Mouse (Mus musculus) heart, postnatal 0 days (tissue): Measurements from ENCODE around the gene Pfas. TPM values are rescaled to one million over a fixed set of nuclear protein-coding genes. Genes with fewer than 3 reads are reported as not detected.

Experiments used
- ATAC-seq: fragments of 200-750 bp; cut with Nextera tagmentation; 2 replicates; pipeline ENCODE4 v1.8.0; 2017; ENCODE audit warnings: low read depth, moderate number of reproducible peaks, moderate library complexity; ENCODE audit not compliant: insufficient read depth
- DNase-seq: peaks from one replicate; pipeline ENCODE4 v3.0.0-alpha.2; 2016; ENCODE audit warnings: low spot score
- H3K27ac ChIP-seq: fragments of 300-500 bp; sonication (generic); 2 replicates; pipeline ENCODE4 v1.5.1; 2014; ENCODE audit warnings: low read depth, mild to moderate bottlenecking
- H3K27me3 ChIP-seq: fragments of 300-500 bp; sonication (generic); 2 replicates; pipeline ENCODE4 v1.6.1; 2014; ENCODE audit warnings: low read length, mixed read lengths; ENCODE audit not compliant: control insufficient read depth, insufficient read depth
- H3K36me3 ChIP-seq: fragments of 300-500 bp; sonication (generic); replicated peaks from 2 replicates; pipeline ENCODE4 v1.6.1; 2014; ENCODE audit warnings: low read length, mixed read lengths; ENCODE audit not compliant: control insufficient read depth, insufficient read depth
- H3K4me1 ChIP-seq: fragments of 300-500 bp; sonication (generic); 2 replicates; pipeline ENCODE4 v1.6.1; 2014; ENCODE audit warnings: antibody characterized with exemption; ENCODE audit not compliant: control insufficient read depth, insufficient read depth
- H3K4me2 ChIP-seq: fragments of 300-500 bp; sonication (generic); 2 replicates; pipeline ENCODE4 v1.6.1; 2014; ENCODE audit warnings: low read depth, mild to moderate bottlenecking, low read length, moderate library complexity
- H3K4me3 ChIP-seq: fragments of 300-500 bp; sonication (generic); 2 replicates; pipeline ENCODE4 v1.5.1; 2014; ENCODE audit warnings: low read depth, low read length
- H3K9ac ChIP-seq: fragments of 300-500 bp; sonication (generic); replicated peaks from 2 replicates; pipeline ENCODE4 v1.6.1; 2014; ENCODE audit warnings: low read depth, low read length, mixed read lengths
- H3K9me3 ChIP-seq: fragments of 300-500 bp; sonication (generic); replicated peaks from 2 replicates; pipeline ENCODE4 v1.6.1; 2016; ENCODE audit warnings: low read length; ENCODE audit not compliant: control insufficient read depth
- CTCF ChIP-seq: IDR thresholded peaks from 2 replicates; pipeline ENCODE4 v1.5.1; 2016; ENCODE audit warnings: antibody characterized with exemption, control low read depth, low read depth
- EP300 ChIP-seq: IDR thresholded peaks from 2 replicates; pipeline ENCODE4 v1.6.1; 2016; ENCODE audit warnings: antibody characterized with exemption, low read depth
- WGBS: fragments of 180-500 bp; shearing (Covaris S2); extraction: QIAGEN DNeasy Blood & Tissue Kit; methylation state at CpG from one replicate; pipeline ENCODE4 v1.1.7; 2014; 5-methylcytosine and 5-hydroxymethylcytosine counted together
- polyA plus RNA-seq: library from polyadenylated mRNA; unstranded; fragments of >200 nt; fragmentation: Nextera tagmentation; extraction: Ambion mirVana; gene quantifications from 2 replicates; pipeline ENCODE4 v1.2.1, GENCODE M21; 2015
- total RNA-seq: library from RNA; depleted of rRNA; stranded (reverse); fragments of >200 nt; gene quantifications from 2 replicates; pipeline ENCODE4 v1.2.3, GENCODE M21; 2014; ENCODE audit warnings: low replicate concordance

Pfas gene
- total and polyA plus RNA-seq, 2 experiments from 2014 or later, result 8.3 to 12.3 TPM

DNA sequence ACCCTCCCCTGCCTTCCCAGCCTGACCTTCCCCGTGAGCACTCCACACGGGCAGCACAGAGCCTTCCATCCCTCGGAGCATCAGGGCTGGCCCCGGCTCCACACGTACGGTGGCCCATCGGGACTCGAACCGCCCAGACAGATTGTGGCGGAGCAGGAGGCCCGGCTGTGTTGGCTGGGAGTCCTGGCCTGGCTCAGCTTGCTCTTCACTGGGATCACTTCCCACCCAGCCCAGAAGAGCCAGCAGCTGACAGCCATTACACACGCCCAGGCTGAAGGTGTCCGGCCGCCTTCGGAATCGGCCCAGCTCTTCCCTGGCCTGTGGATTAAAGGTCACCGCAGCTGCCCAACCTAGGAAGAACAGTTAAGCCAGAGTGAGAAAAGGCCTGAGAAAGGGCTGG lies 19.9 kb downstream of the Pfas start:
- no peak overlapping the region for H3K9ac ChIP-seq
- H3K4me1 ChIP-seq, result no peaks in the 10 kb centered on the region
- peaks cover 65% of the 10 kb centered on the region for H3K36me3 ChIP-seq
- H3K9me3 ChIP-seq, result no peaks in the 10 kb centered on the region
- H3K27ac ChIP-seq, result no peak overlapping the region
- WGBS, result 84% methylated on average over 17 of the region's 17 CpGs
- DNase-seq (no peak), ATAC-seq (no peak)
- H3K4me2 ChIP-seq, result no peak overlapping the region
- no peaks in the 10 kb centered on the region for H3K27me3 ChIP-seq
- TF ChIP-seq CTCF (no peak), EP300 (no peak)
- no peak overlapping the region for H3K4me3 ChIP-seq

DNA sequence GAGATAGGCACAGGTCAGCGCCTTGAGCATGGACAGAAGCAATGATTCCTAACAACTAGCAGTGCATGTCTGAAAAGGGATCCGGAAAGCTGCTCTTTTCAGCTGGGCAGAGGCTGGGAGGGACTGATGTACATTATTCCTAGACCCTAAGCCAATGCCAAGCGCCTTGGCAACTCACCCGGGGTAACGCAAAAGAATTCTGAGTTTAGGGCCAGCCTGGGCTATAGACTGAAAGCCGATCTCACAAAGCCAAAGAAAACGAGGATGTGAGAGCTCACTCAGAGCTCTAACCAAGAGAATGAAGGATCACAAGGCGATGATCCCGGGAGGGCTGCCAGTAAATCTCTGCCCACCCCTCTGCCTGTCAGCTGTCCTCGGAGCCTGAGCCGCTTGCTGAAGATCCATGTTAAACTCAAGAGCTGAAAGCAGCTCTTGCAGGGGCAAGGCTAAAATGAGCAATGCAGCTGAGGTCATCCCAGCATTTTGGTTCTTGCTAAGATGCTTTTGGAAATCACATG lies 20.8 kb downstream of the Pfas start:
- DNase-seq (no peak), ATAC-seq (no peak)
- Histone ChIP-seq H3K4me3 (no peak overlapping the region), H3K4me1 (no peaks in the 10 kb centered on the region), H3K36me3 (peaks cover 57% of the 10 kb centered on the region), H3K4me2 (no peak overlapping the region), H3K27me3 (no peaks in the 10 kb centered on the region), H3K9ac (no peak overlapping the region), H3K27ac (no peak overlapping the region), H3K9me3 (no peaks in the 10 kb centered on the region)
- WGBS, result 81% methylated on average over 11 of the region's 11 CpGs
- TF ChIP-seq CTCF (no peak), EP300 (no peak)

DNA sequence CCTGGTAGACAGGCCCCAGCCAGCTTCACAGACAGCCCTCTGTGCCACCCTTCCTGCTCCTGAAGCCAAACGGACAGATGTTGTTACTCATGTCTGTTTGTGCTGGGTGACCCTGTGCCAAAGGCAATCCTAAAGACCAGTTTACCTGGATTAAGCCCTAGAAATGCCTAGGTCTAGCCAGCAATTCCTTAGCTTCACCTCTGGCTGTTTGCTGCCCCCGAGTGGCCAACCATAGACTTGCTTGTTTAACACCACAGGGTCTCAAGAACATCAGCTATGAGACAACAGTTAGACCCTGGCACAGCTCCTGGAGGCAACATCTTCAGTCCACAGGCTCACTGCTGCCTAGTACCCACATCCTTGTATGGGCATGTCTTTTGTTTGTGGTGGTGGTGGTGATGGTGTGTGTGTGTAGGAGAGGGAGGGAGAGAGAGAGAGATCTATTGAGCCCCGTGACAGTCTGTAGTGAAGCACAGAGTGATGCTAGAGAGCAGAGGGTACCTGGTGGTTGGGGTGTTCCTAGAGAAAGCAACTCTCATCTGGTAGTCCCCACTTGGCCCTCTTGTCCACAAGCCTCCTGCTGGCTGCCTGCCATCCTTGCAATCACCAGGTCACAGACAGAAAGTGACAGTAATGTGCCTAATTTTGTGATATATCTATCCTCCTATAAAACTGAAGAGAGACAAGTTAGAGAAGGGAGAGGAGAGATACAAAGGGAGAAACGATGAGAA lies 25.5 kb downstream of the Pfas start:
- no peaks in the 10 kb centered on the region for H3K9me3 ChIP-seq
- WGBS, result 21% methylated on average over 4 of the region's 4 CpGs
- ATAC-seq (peak; percentile 63), DNase-seq (peak; percentile 68)
- H3K4me3 ChIP-seq, result no peak overlapping the region
- H3K36me3 ChIP-seq, result peaks cover 13% of the 10 kb centered on the region
- no peak overlapping the region for H3K4me2 ChIP-seq
- no peaks in the 10 kb centered on the region for H3K4me1 ChIP-seq
- no peak overlapping the region for H3K27ac ChIP-seq
- H3K27me3 ChIP-seq, result no peaks in the 10 kb centered on the region
- TF ChIP-seq EP300 (no peak), CTCF (peak; percentile 92)
- H3K9ac ChIP-seq, result no peak overlapping the region

DNA sequence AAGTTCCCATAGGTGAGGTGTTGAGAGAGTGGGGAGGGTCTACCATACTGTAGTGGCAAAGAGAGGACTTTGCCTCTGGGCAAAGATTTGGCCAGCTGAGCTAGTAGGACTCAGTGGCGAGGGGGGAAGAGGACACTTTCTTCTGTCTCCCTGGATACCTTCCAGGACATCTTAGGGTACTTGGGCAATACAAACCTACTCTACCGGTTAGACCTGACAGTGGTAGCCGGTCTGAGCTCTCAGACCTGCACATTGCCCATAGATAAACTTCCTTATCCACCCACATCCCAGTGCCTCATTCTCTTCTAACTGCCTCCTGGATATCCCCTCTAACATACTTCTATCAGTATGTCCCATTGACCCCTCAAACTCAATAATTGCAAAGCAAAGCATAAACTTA lies 27.3 kb downstream of the Pfas start:
- no peak overlapping the region for H3K27ac ChIP-seq
- ATAC-seq (no peak), DNase-seq (no peak)
- no peak overlapping the region for H3K4me3 ChIP-seq
- no peaks in the 10 kb centered on the region for H3K36me3 ChIP-seq
- 71% methylated on average over 3 of the region's 3 CpGs for WGBS
- no peaks in the 10 kb centered on the region for H3K9me3 ChIP-seq
- no peak overlapping the region for H3K9ac ChIP-seq
- TF ChIP-seq CTCF (no peak), EP300 (no peak)
- H3K4me1 ChIP-seq, result no peaks in the 10 kb centered on the region
- no peaks in the 10 kb centered on the region for H3K27me3 ChIP-seq
- no peak overlapping the region for H3K4me2 ChIP-seq

DNA sequence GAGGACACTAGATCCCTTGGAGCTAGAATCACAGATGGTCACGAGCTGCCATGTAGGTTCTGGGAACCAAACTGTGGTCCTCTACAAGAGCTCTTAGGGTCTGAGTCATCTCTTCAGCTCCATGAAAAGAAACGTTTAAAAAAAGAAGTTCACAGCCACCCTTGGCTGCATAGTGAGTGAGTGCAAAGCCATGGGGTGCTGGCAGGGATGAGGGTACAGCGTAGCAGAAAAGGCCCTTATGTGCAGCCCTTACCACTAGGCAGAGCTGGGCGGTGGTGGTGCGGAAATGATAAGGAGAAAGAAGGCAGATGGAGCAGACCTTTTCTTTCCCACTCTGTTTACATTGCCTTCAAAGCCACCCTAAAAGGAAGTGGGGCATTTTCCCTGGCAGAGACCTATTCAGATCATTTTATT lies 28.9 kb downstream of the Pfas start:
- DNase-seq, result no peak

DNA sequence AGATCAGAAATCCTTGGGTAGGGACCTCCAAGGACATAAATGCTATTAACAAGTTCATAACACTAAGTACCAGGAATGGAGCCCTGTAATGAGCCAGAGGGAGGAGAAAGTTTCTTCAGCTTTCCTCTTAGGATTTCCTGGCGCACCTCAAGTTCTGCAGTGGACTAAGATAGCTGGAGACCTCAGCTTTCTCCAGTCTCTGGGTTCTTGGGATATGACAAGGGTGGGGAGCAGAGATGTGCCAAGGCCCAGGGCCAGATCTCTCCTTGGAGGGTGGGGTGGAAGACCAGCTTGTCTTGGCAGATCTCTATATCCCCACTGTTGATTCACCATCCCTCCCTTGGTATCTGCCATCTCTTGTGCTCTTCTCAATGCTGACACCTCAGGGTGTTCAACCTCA lies 32.7 kb downstream of the Pfas start:
- 88% methylated on average over 1 of the region's 1 CpGs for WGBS
- no peak for DNase-seq

More for the DNA sequence above, 28.9 kb downstream of the Pfas start:
- Histone ChIP-seq H3K27ac (no peak overlapping the region), H3K4me1 (no peaks in the 10 kb centered on the region), H3K4me2 (no peak overlapping the region), H3K9ac (no peak overlapping the region), H3K36me3 (no peaks in the 10 kb centered on the region), H3K9me3 (no peaks in the 10 kb centered on the region), H3K27me3 (no peaks in the 10 kb centered on the region), H3K4me3 (no peak overlapping the region)
- no peak for TF ChIP-seq EP300
- WGBS, result 56% methylated on average over 5 of the region's 5 CpGs
- ATAC-seq, result no peak

More for the DNA sequence above, 32.7 kb downstream of the Pfas start:
- H3K27ac ChIP-seq, result no peak overlapping the region
- no peak overlapping the region for H3K4me3 ChIP-seq
- TF ChIP-seq CTCF (no peak), EP300 (no peak)
- H3K27me3 ChIP-seq, result no peaks in the 10 kb centered on the region
- H3K4me2 ChIP-seq, result no peak overlapping the region
- H3K36me3 ChIP-seq, result no peaks in the 10 kb centered on the region
- no peak for ATAC-seq
- H3K9ac ChIP-seq, result no peak overlapping the region
- H3K9me3 ChIP-seq, result no peaks in the 10 kb centered on the region
- H3K4me1 ChIP-seq, result peaks cover 22% of the 10 kb centered on the region
